Mouse (Mus musculus) bone marrow, adult 2 months (tissue): ENCODE data around the gene Shld2. TPM values are rescaled to one million over a fixed set of nuclear protein-coding genes. Genes with fewer than 3 reads are reported as not detected.

Source experiments
- H3K27ac ChIP-seq: fragments of 200-500 bp; 2 replicates; pipeline ENCODE4 v1.5.1; 2012; ENCODE audit warnings: low read depth, mild to moderate bottlenecking, control low read depth, inconsistent platforms, low read length; ENCODE audit not compliant: control insufficient read depth, poor library complexity, insufficient read depth
- H3K4me1 ChIP-seq: fragments of 200-500 bp; 2 replicates; pipeline ENCODE4 v1.6.1; 2011; ENCODE audit warnings: low read length; ENCODE audit not compliant: control insufficient read depth, insufficient read depth
- H3K4me3 ChIP-seq: fragments of 200-500 bp; replicated peaks from 2 replicates; pipeline ENCODE3; 2011; ENCODE audit warnings: mild to moderate bottlenecking, low read depth, low read length, control low read depth; ENCODE audit not compliant: control insufficient read depth
- CTCF ChIP-seq: fragments of 200-500 bp; IDR thresholded peaks from 2 replicates; pipeline ENCODE4 v1.5.1; 2011; ENCODE audit warnings: low read length, control low read depth; ENCODE audit not compliant: control insufficient read depth, insufficient read depth
- POLR2A ChIP-seq: fragments of 200-500 bp; IDR thresholded peaks from 2 replicates; pipeline ENCODE4 v1.6.1; 2011; ENCODE audit warnings: low read depth, mild to moderate bottlenecking, control low read depth, low read length, borderline replicate concordance; ENCODE audit not compliant: control insufficient read depth
- WGBS: fragments of 180-500 bp; shearing (Covaris S2); methylation state at CpG from one replicate; pipeline ENCODE4 v1.1.7; 2018; 5-methylcytosine and 5-hydroxymethylcytosine counted together
- polyA plus RNA-seq: library from polyadenylated mRNA; stranded (reverse); fragments of >200 nt; gene quantifications from 2 replicates; pipeline ENCODE4 v1.2.4, GENCODE M21; 2011; ENCODE audit warnings: low replicate concordance; ENCODE audit not compliant: missing spikeins, insufficient read depth, insufficient read length

Shld2 gene
- polyA plus RNA-seq, 1 experiment, result 0.45 TPM

DNA sequence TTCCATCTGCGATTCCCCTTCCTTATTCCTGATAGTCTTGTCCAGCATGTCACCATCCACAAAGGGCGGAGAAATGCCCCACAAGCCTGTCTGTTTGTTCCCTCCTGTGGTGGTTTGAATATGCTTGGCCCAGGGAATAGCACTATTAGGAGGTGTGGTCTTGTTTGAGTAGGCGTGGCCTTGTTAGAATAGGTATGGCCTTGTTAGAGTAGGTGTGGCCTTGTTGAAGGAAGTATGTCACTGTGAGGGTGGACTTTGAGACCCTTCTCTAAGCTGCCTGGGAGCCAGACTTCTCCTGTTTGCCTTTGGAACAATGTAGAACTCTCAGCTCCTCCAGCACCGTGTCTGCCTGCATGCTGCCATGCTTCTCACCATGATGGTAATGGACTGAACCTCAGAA is 100.4 kb downstream of the Shld2 start:
- Histone ChIP-seq H3K4me1 (no peaks in the 10 kb centered on the region), H3K27ac (no peak overlapping the region), H3K4me3 (no peak overlapping the region)
- TF ChIP-seq CTCF, result no peak
- TF ChIP-seq POLR2A, result no peak
- WGBS, result 83% methylated on average over 4 of the region's 4 CpGs

DNA sequence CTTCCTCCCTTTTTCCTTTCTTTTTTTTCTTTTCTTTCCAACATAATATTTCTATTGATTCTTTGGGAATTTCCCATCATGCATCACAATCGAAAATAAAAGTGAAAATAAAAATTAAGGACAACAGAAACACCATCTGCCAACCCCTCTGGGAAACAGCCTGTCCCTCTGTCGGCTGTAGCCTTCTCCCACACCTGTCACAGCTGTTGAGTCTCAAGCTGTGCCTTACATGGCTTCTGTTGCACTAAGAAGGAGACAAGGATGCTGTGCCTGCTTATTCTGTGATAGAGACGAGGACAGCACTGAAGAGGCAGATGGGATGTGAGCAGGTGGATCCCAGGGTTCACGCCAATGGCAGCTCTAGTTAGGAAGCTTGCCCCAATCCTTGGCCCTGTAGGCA is 101.2 kb downstream of the Shld2 start:
- TF ChIP-seq POLR2A, result no peak
- TF ChIP-seq CTCF, result no peak
- no peaks in the 10 kb centered on the region for H3K4me1 ChIP-seq
- 57% methylated on average over 4 of the region's 4 CpGs for WGBS
- no peak overlapping the region for H3K27ac ChIP-seq
- H3K4me3 ChIP-seq, result no peak overlapping the region

DNA sequence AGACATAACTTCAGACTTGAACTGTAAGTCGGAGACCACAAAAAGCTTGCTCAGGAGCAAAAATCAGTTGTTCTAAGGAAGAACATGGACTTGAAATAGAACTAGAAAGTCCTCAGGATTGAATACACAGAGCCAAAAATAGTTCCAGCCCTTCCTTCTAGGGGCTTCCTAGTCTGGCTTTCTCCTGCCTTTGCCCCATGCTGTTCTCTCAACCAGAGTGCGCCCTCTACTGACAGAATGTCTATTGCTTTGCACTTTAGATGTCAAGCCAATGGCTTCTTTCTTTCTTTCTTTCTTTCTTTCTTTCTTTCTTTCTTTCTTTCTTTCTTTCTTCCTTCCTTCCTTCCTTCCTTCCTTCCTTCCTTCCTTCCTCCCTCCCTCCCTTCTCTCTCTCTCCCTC is 101.6 kb downstream of the Shld2 start:
- Histone ChIP-seq H3K27ac (no peak overlapping the region), H3K4me1 (no peaks in the 10 kb centered on the region), H3K4me3 (no peak overlapping the region)
- WGBS, result 51% methylated on average over 2 of the region's 2 CpGs
- TF ChIP-seq POLR2A (no peak), CTCF (0 out of 2 replicates have a peak, but pooled peaks have one; percentile 7)

DNA sequence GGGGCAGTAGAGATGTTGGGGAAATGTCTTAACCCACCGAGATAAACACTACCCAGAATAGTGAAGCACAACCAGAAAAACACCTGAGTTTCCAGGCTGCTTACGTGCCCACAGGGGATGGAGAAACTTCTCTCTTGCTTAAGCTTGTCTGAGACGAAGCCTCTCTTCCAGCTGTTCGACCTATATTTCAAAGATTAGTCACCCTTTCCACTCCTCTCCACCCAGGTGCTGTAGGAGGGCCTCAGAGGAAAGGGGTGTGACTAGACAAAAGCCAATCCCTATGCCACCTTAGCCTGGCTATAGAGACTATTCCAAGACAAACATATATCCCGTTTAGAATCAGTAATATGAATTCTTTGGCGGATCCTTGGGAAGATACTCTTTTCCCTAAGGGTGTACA is 102.3 kb downstream of the Shld2 start:
- TF ChIP-seq CTCF (no peak), POLR2A (no peak)
- WGBS, result 62% methylated on average over 6 of the region's 6 CpGs

DNA sequence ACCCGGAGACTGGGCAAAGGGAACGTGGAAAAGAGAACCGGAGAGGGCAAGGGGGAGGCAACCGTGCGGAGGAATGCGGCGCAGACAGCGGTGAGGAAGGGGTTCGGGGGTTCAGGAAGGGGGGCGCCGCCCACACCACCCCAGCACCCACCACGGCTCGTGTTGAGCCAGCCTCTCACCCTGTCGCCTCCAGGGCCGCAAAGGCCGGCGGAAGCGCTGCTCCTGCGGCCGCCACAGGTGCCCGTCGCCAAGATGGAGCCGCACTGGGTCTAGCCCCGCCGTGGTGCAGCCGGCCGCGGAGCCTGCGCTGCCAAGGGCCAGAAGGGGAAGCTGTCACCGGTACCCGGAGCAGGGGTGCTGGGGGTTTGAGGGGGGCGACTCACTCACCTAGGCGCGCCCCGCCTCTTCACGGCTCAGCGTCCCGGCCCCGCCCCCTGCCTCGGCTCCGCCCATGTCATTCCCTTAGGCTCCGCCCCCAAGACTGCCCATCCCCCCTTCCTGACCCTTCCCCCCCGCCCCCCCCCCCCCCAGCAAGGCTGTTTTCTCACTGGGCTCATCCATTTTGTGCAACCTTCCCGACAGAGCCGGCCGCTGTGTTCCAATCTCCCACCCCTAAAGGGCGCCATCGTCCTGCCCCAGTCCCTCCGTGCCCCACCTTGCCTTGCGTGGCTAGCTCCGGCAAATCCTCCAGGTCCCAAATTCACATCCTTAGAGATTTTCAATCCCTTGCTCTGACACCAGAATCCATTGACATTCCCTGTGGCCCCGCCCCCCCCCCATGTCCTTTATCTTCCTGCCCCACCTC is 108.9 kb downstream of the Shld2 start, which contains the start of gene Gprin2:
Gprin2 (minus strand) TSS at position 423 of the 805 bp plus-strand sequence.
- H3K27ac ChIP-seq, result no peak within 1 kb of the TSS; the same call in 1 of the 2 replicates
- H3K4me3 ChIP-seq, result no peak within 1 kb of the TSS
- TF ChIP-seq POLR2A, result no peak
- TF ChIP-seq CTCF, result no peak
- 11% methylated on average over 51 of the region's 52 CpGs for WGBS
- no peaks in the 10 kb centered on the region for H3K4me1 ChIP-seq

More for the DNA sequence above, 102.3 kb downstream of the Shld2 start:
- no peak overlapping the region for H3K4me3 ChIP-seq
- H3K4me1 ChIP-seq, result no peaks in the 10 kb centered on the region
- H3K27ac ChIP-seq, result no peak overlapping the region

DNA sequence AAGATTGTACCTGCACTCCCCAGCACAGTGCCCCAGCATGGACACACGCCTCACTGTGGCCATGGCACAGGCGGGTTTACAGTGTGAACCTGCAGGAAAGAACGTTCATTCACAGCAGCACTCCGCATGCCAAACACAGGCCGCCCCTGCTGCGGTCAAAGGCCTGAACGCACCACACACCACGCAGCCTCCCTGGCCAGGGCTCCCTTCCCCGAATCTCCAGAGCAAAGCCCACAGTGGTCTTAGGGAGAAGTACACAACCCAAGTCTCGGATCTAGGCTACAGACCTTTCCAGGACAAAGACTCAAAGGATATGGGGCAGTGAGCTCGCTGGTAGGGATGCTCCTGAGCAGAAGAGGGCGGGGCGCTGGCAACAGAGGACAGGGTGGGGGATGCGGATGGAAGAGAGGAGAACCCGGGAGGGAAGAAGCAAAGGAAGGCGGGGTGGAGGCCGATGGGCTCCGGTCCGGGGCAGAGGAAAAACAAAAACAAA is 109.5 kb downstream of the Shld2 start:
- no peak overlapping the region for H3K27ac ChIP-seq
- no peaks in the 10 kb centered on the region for H3K4me1 ChIP-seq
- H3K4me3 ChIP-seq, result no peak overlapping the region
- 8% methylated on average over 19 of the region's 19 CpGs for WGBS
- TF ChIP-seq CTCF (no peak), POLR2A (no peak)

DNA sequence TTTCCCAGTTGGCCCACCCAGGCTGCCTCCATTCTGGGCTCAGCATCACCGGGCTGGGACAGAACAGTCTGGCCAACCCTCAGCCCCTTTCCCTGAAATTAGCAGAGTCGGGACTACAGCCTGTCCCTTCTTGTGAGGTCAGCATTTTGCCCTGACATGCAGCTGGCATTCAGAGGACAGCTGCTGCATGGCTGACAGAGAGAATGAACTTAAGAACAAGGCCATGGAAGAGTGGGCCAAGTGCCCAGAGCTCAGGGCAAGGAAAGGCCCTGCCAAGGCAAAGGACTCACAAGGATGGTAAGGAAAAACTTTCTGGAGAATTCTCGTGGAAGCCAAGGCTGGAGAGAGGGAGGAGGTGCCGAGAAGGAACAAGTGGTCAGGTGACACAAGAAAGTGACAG is 113.6 kb downstream of the Shld2 start:
- Histone ChIP-seq H3K27ac (no peak overlapping the region), H3K4me3 (no peak overlapping the region), H3K4me1 (no peaks in the 10 kb centered on the region)
- WGBS, result 70% methylated on average over 4 of the region's 4 CpGs
- TF ChIP-seq POLR2A (no peak), CTCF (no peak)

DNA sequence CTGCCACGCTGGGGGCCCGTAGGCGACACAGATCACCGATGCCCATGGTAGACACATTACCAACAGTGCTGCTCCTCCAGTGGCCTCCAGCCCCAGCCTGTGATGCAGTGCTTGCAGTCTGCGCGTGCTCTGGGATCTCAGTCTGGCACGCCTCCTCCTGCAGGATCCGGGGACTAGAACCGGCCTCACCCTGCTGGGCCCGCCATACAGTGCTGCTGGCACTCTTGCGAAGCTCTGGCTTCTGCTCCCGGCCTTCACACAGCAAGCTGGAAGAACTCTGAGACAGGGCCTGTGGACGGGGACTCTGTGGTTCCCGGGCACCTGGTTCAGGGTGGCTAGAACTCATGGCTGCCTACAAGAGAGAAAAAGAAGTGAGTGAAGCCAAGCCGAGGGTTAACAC is 114.8 kb downstream of the Shld2 start:
- TF ChIP-seq POLR2A (no peak), CTCF (no peak)
- no peak overlapping the region for H3K27ac ChIP-seq
- H3K4me1 ChIP-seq, result no peaks in the 10 kb centered on the region
- WGBS, result 85% methylated on average over 15 of the region's 15 CpGs
- H3K4me3 ChIP-seq, result no peak overlapping the region
